Mouse (Mus musculus): Measurements from ENCODE around the gene Ttc30b.
"Not testable (repeated sequence)": the region's sequence is repeated elsewhere in the genome, so short reads cannot be mapped to it uniquely, and the experiment has no call there.

Ttc30b gene

DNA sequence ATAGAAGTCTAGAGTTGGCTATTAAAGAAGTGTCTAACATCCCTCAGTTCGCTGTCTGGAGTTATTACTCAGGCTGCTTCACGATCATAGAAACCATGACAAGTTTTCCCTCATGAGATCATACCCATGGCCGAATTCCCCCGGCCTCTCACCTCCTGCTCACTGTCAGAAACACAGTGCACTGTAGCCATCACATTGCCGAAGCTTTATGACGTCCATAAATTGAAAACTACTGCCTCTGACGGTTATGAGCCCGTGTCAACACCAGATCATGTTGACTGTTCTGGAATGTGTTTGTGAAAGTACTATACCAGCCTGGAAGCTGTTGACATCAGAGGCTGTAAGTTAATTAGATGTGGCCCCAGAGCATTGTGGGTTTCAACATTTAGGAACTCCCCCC lies 12.3 kb upstream of the Ttc30b start:
- no peak for DNase-seq

DNA sequence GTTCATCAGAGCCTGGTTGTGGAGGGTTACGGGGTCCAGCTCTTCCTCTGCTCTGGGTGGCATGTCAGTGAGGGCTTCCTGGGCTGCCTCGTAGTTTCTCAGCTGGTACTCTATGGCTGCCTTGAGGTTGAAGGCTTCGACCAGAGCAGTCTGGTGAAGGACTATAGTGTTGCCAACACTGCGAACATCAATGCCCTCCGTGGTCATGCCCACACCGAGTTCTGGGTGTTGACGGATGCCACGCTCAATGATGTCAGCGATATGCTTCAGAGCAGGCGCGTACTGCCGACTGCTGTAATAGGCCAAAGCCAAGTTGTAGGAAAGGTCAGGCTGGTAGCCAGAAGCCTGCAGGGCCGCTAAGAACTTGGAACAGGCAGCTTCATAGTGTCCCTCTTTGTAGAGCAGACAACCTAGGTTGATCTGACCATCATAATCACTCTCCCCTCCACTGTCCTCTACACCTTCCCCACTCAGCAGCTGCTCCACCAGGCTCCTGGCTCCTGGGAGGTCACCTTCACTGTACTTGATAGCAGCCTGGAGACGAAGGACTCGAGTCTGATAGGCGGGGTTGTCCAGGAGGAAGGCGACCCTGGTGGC lies 767 bp downstream of the Ttc30b start:
- not testable (repeated sequence) for DNase-seq

DNA sequence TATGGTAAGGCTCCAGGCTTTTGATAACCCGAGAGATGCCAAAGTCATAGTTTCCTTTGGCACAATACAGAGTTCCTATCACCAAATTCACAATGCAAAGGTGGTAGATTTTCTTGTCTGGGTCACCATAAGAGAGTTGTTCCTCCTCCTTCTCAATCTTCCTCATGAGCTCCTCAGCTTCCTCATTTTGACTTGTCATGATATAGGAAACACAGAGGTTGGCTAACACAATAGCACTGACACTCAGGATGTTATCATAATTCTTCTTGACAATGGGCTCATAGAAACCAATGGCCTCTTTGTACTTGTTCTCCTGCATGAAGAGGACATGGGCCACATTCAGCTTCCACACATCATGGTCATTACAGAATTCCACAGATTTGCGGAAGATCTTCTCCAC lies 1.7 kb downstream of the Ttc30b start:
- not testable (repeated sequence) for DNase-seq

DNA sequence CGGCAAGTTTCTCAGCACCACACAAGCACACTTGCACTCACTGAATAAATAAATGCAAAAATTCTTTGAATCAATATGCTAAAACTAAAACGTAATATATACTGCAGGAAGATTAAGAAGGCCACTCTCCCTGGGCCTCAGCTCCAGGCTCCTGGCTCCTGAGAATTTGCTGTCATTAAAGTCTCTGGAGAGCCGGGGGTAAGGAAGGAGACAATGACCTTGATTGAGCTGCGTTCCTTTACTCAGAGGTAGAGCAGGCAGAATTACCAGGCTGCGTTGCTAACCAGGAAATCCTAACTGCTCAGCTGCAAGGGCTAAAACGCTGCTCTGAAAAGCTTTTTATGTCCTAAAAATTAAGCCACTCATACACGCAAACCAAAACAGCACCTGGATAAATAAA lies 4.8 kb downstream of the Ttc30b start:
- no peak for DNase-seq

DNA sequence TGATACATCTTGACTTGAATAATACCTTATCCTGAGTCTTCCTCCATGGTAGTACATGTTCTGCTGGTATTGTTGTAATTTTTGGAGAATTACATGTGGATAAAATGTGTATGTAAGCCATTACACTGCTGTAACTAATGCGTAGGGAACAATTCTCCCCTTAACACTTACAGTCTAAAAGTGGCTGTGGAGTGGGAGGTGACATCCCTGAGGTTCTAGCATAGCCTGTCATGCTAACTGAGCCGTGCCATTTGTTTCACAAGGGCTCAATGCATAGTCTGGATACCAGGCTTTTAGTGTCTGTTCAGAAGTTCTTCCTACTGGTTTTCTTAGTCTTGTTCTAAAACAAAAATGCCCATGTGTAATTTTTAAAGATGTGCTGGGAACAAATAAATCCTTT lies 7.4 kb downstream of the Ttc30b start:
- DNase-seq, result no peak

DNA sequence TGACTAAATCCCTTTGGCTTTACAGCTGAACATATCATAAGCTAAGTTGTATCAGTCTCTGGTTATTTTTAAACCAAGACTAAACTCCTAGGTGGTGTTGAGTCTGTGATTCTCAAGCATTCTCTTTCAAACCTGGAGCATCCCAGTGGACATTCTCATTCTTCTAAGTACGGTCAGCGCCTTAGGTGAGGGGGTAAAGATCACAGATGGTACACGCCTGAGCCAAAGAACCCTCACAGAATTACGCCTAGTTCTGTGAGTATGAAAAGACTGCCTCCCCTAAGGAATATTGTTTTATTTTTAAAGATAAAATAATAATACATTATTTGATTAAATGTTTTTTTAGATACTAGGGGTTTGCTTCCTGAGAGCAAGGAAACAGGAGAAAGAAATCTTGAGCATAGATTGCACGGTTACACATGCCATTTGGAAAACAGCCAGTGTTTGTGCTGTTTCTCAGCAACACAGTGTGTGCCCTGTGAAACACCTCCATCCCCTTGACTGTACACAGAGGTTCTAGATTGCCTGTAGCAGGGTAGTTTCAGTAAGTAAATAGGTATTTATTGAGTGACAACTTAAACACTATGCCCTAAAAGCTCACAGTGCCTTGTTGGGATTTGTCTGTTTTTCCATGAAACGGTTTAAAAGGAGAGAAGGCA lies 8.5 kb downstream of the Ttc30b start:
- DNase-seq, result no peak

DNA sequence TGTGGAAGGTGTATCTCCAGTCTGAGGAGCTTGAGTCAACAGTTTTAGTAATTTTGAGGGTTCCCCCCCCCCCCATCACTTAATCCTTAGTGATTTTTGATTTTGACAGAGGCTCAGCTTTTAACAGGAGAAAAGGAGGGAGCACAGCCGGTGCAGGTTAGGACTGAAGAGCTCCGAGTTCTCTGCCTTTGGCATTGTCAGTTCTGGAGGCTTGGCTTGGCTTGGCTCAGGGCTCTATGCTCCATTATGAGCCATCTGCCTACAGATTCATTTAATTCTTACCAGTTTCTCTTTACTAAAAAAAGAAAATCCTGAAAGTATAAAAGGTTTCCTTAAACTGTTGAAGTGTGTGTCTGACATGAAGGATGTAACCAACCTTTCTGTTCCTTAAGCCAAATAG lies 9.2 kb downstream of the Ttc30b start:
- DNase-seq, result no peak

DNA sequence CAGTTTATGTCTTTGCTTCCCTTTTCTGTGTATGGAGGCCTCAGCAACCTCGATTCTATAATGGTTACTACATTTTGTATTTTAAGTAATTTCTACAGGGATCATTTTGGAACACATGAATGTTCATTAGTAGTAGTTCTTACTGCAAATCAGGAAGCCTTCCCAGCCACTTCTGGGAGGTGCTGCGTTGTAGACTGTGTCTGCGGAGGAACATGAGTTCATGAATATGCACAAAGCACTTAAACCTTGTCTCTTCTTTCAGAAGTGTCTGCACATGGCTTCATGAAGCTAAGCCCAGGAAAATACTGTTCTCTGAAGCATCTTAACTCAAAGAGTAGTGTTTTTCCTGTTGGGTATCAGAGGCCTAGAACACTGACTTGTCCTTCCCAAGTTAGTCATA lies 10.4 kb downstream of the Ttc30b start:
- DNase-seq, result no peak

DNA sequence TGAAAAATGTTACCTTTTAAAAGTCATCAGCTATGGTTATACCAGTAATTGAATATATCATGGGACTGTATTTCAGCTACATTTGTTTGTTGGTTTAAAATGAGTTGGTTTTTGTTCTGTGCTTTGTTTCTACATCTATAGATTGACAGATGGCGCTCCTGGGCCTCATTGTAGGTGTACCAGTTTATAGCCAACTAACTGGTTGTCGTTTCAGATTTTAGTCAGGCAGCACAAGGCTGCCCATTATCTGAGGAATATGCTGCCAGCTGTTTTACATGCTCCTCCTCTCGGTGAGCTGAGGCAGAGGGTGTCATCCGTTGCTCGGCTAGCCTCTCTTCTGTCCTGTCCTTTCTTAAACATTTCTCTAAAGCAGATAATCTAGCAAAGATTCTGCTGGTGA lies 12.3 kb downstream of the Ttc30b start:
- no peak for DNase-seq

DNA sequence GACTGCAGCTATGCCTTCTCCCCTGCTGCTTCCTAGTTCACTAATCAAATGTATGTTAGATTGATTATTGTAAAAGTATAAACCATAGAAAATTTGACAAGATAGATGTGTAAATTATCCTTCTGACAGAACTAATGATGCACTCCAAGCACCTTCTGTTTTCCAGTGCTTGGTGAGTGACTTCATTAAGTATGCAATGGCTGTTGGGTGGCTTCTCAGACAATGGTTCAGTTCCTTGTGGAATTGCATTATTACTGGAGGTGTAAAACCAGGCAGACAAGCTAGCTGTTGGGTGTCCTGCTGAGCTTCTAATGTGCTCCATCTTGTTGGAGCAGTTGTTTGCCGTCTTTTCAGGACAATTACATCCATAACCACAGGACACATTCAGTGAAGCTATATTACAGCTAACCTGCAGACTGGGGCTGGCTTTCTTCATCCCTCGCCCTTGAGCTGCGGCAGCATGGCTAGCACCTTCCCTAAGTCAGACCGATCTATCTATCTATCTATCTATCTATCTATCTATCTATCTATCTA lies 14.5 kb downstream of the Ttc30b start:
- no peak for DNase-seq

DNA sequence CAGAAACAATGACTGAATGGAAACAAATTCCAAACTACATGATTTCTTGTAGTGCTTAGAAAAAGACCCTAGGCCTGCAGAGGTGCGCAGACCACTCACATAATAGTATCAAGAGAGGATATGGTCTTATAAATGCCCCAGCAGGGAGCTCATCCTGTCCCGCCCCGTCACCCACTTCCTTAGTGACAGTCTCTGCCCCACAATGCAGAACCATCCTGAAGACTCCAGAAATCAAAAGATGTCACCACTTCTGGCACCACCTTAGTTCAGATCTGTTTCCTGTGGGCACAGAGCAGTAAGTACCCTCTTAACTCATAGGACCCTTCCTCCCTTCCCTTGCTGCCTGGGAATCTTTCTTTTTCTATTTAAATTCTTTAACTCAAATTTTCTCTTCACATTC lies 23.3 kb downstream of the Ttc30b start:
- no peak for DNase-seq

DNA sequence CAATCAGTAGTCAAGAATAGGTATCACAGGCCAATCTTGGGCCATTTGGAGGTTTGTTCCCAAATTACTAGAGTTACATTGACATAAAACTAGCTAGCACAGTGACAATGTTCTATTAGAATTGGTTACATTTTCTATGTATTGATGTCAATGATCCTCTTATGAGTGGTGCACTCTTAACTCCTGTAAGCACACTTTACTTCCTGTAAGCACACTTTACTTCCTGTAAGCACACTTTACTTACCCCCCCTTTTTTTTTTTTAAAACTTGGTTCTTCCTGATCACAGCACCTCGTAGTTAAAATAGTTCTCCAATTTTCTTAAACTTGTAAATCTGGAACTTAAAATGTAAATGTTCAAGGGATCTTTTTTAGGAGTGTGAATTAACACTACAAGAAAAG lies 31.2 kb downstream of the Ttc30b start:
- no peak for DNase-seq

DNA sequence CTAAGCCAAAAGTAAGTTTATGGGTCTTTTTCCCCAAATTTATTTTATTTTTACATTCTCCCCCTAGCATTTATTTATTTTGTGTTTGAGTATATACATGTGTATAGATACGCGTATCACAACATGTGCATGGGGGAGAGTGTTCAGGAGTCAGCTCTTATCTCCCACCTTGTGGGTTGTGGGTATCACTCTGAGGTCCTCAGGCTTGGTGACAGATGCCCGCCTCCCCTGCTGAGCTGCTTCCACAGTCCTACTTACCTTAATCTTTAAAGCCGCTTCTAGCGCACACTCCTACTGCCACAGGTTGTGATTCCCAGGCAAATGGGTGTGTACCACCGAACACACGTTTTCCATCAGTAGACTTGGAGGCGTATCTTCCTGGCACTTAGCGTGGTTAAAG lies 36.5 kb downstream of the Ttc30b start:
- DNase-seq, result no peak

DNA sequence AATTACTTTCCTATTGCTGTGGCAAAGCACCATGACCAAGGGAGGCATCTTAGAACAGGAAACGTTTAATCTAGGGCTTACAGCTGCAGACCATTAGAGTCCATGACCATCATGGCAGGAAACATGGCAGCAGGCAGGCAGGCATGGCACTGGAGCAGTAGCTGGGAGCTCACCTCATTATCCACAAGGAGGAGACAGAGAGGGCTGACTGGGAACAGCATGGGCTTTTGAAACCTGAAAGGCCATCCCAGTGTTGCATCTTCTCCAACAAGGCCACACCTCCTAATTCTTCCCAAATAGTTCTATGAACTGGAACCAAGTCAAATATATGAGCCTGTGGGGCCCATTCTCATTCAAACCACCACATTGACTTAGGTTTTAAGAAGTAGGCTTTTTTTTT lies 38.1 kb downstream of the Ttc30b start:
- DNase-seq, result no peak

DNA sequence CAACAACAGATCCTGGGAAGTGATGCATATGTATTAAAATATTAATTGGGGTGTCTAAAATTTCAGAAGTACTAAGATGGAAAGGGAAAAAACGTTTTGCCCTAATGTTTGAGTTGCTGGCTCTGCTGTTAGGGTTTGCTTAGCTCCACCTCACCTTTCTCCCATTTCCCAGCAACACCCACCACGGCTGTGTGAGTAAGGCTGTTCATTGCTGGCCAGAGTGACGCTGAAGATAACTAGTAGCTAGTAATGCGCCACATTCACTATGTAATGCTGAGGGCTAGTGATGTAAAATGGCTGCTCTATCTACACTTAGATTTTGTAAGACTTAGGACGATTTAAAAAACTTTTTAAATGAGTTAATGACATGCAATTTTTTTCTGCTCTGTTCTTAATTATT lies 42.7 kb downstream of the Ttc30b start:
- no peak for DNase-seq

DNA sequence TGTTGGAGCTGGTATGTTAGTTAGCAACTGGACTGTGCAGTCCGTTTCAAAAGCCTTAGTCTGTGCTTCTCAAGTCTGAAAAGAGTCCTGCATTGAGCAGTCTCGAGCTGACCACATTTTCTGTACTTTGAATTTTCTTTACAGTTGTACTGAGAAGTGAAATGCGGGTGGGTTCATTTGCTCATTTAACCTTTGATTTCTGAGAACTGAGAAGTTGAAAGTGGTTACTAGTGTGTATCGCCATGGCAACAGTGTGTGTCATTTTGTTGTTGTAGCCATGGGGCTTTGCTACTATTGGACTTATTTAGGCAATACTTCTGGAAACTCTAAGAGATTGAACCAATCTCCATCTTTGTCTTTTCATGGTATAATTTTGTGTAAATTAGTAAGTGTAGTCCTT lies 46.4 kb downstream of the Ttc30b start:
- DNase-seq, result no peak

All from kidney, postnatal 4 days (tissue).